Mouse (Mus musculus) thymus, adult 2 months (tissue): ENCODE measurements around the gene Robo2.

Experiments
- CTCF ChIP-seq: fragments of 200-500 bp; IDR thresholded peaks from 2 replicates; pipeline ENCODE4 v1.5.1; 2012; ENCODE audit warnings: mild to moderate bottlenecking, control low read depth, low read length, moderate library complexity, borderline replicate concordance; ENCODE audit not compliant: control insufficient read depth, poor library complexity, insufficient read depth; ENCODE audit errors: extremely low read depth
- POLR2A ChIP-seq: fragments of 200-500 bp; IDR thresholded peaks from 2 replicates; pipeline ENCODE4 v1.6.1; 2012; ENCODE audit warnings: mild to moderate bottlenecking, low read length, control low read depth, moderate library complexity; ENCODE audit not compliant: control insufficient read depth, poor library complexity, insufficient read depth; ENCODE audit errors: extremely low read depth

- TF ChIP-seq CTCF (no peak), POLR2A (no peak)
These were observed 283.1 kb downstream of the Robo2 start for GRCm38 (mm10) chr16:74128443-74128983.
